Mouse (Mus musculus) ovary, adult 18-20 months (tissue): ENCODE data around the gene Pdcd2.
A peak's percentile ranks its signal among the peaks of the same experiment; 100 is the strongest.
"Not testable (repeated sequence)": the region's sequence is repeated elsewhere in the genome, so short reads cannot be mapped to it uniquely, and the experiment has no call there.

Source experiments
- DNase-seq: peaks from one replicate; pipeline ENCODE4 v3.0.0; 2022; ENCODE audit warnings: low spot score, mixed read lengths

Gene Pdcd2

GRCm38 (mm10) chr17:15526986-15527810 lies at the start of gene Pdcd2:
TSS of gene Pdcd2 (minus strand) at chr17:15527301.
- peak; percentile 92 for DNase-seq

- no peak for DNase-seq
Measured at GRCm38 (mm10) chr17:15575056-15575455, 48.0 kb upstream of the Pdcd2 start.

- DNase-seq: no peak
Measured at GRCm38 (mm10) chr17:15566908-15567307, 39.8 kb upstream of the Pdcd2 start.

GRCm38 (mm10) chr17:15564928-15565300 lies 37.8 kb upstream of the Pdcd2 start:
- no peak for DNase-seq

- peak; percentile 98 for DNase-seq
Measured at GRCm38 (mm10) chr17:15564014-15564927, 37.2 kb upstream of the Pdcd2 start, which contains the start of gene Prdm9. TSS of gene Prdm9 (minus strand) at chr17:15564354.

GRCm38 (mm10) chr17:15559946-15560345 lies 32.8 kb upstream of the Pdcd2 start:
- DNase-seq: no peak

GRCm38 (mm10) chr17:15549713-15550112 lies 22.6 kb upstream of the Pdcd2 start:
- no peak for DNase-seq

GRCm38 (mm10) chr17:15546440-15546839 lies 19.3 kb upstream of the Pdcd2 start:
- DNase-seq: no peak

GRCm38 (mm10) chr17:15543868-15544267 lies 16.8 kb upstream of the Pdcd2 start:
- DNase-seq: not testable (repeated sequence)

- DNase-seq: no peak
Measured at GRCm38 (mm10) chr17:15540309-15540708, 13.2 kb upstream of the Pdcd2 start.

- DNase-seq: no peak
Measured at GRCm38 (mm10) chr17:15536457-15536904, 9.4 kb upstream of the Pdcd2 start.

GRCm38 (mm10) chr17:15535943-15536342 lies 8.8 kb upstream of the Pdcd2 start:
- no peak for DNase-seq

- no peak for DNase-seq
Measured at GRCm38 (mm10) chr17:15535162-15535800, 8.2 kb upstream of the Pdcd2 start.

GRCm38 (mm10) chr17:15530141-15530540 lies 3.0 kb upstream of the Pdcd2 start:
- DNase-seq: no peak

- no peak for DNase-seq
Measured at GRCm38 (mm10) chr17:15528887-15529286, 1.8 kb upstream of the Pdcd2 start.

GRCm38 (mm10) chr17:15527811-15528136 lies 673 bp upstream of the Pdcd2 start:
- DNase-seq: no peak

- DNase-seq: no peak
Measured at GRCm38 (mm10) chr17:15526304-15526703, 797 bp downstream of the Pdcd2 start.

- no peak for DNase-seq
Measured at GRCm38 (mm10) chr17:15518766-15519165, 8.3 kb downstream of the Pdcd2 start.

- no peak for DNase-seq
Measured at GRCm38 (mm10) chr17:15518186-15518585, 8.9 kb downstream of the Pdcd2 start.

GRCm38 (mm10) chr17:15517776-15518175 lies 9.3 kb downstream of the Pdcd2 start:
- no peak for DNase-seq

GRCm38 (mm10) chr17:15510694-15511093 lies 16.4 kb downstream of the Pdcd2 start:
- DNase-seq: no peak

GRCm38 (mm10) chr17:15499656-15500394 lies 27.3 kb downstream of the Pdcd2 start, which contains the start of the genes Psmb1 and Tbp:
TSS of gene Psmb1 (minus strand) at chr17:15499751.
TSS of gene Tbp (plus strand) at chr17:15499888.
- peak; percentile 94 for DNase-seq
